Mouse (Mus musculus) naive thymus-derived CD4-positive, alpha-beta T cell, adult 2 months (primary cell): ENCODE data around the gene Gm136.

Experiments
- DNase-seq: peaks from one replicate; pipeline ENCODE4 v3.0.0-alpha.2; 2011; ENCODE audit warnings: low read depth

Gm136 gene

GRCm38 (mm10) chr4:34708127-34708526 is 47.9 kb downstream of the Gm136 start:
- no peak for DNase-seq

DNA sequence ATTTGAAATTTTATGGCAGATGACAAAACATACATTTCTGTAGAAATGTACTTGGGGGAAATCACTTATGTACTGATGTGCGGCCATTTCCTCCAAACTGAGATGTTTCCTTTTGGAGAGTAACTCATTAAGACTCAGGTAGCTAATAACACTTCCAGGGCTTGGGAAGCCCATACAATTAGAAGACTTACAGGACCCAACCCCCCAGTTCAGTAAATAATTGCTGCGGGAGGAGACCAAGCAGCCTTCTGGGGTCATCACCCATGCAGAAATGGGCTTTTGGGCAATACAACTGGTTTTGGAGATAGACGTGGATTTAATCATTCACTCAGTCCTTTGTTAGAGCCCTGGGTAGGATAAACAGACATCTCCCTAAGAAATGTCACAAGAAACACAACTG is 48.8 kb downstream of the Gm136 start:
- DNase-seq, result no peak

GRCm38 (mm10) chr4:34703029-34703428 is 53.0 kb downstream of the Gm136 start:
- no peak for DNase-seq

GRCm38 (mm10) chr4:34702231-34702630 is 53.8 kb downstream of the Gm136 start:
- DNase-seq, result no peak

GRCm38 (mm10) chr4:34701528-34701927 is 54.5 kb downstream of the Gm136 start:
- DNase-seq, result peak; percentile 68
